Mouse (Mus musculus) megakaryocyte-erythroid progenitor cell, adult 5 weeks (primary cell): Measurements from ENCODE around the gene Sept14. TPM values are rescaled to one million over a fixed set of nuclear protein-coding genes. Genes with fewer than 3 reads are reported as not detected.

ENCODE experiments used
- polyA plus RNA-seq: library from polyadenylated mRNA; stranded (reverse); fragments of >175 nt; gene quantifications from 2 replicates; pipeline ENCODE4 v1.2.3, GENCODE M21; 2012

Gene Sept14
- polyA plus RNA-seq = not detected in 2 replicates

GRCm38 (mm10) chr5:129708412-129708811 is at the start of gene Sept14:
Gene Sept14 (minus strand): TSS chr5:129708512.

GRCm38 (mm10) chr5:129724834-129725773 is 16.8 kb upstream of the Sept14 start, which contains the start of gene Nipsnap2:
Gene Nipsnap2 (plus strand): TSS chr5:129725063.

DNA sequence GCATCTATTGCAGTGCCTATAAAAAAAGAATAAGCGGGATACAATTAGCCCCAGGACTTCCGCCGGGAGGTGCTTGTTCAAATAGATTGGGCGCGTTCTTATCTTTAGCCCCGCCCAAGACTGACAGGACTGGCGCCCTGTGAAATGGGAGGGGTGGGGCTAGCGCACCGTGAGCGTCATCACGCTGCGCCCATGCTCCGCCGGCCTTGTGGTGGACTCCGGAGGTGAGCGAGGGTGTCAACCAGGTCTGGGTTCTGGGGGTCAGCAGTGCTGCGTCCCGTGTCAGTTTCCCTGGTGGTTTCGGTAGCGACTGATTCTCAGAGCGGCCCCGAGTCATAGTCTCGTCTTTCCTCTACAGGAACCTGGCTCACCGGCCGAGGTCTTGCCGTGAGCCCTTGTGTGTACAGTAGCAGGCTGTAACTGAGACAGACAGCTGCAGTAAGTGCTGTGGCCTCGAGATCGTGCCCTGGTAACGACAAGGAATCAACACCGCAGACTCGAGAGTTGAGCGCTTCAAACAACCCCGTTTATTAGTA is 7.1 kb upstream of the Sept14 start, which contains the start of gene Mrps17:
Gene Mrps17 (plus strand): TSS at position 172 of the 536 bp plus-strand sequence.

GRCm38 (mm10) chr5:129670036-129670458 is 38.3 kb downstream of the Sept14 start, which contains the start of gene Zfp11:
Gene Zfp11 (minus strand): TSS chr5:129670099.

Other genes starting within 250 kb of the Sept14 start
- gene Sfswap, start 207.3 kb downstream of the Sept14 start, polyA plus RNA-seq = 53.6 and 68.6 TPM in 2 replicates
- gene Mmp17, start 124.3 kb downstream of the Sept14 start, polyA plus RNA-seq = 0.62 and 0.71 TPM in 2 replicates
- 0.02 and 0.10 TPM in 2 replicates for gene Zfp11, start 38.4 kb downstream of the Sept14 start, polyA plus RNA-seq
- 25.7 and 30.9 TPM in 2 replicates for gene Mrps17, start 7.0 kb upstream of the Sept14 start, polyA plus RNA-seq
- gene Nipsnap2, start 16.6 kb upstream of the Sept14 start, polyA plus RNA-seq = 24.9 and 27.0 TPM in 2 replicates
- 26.1 and 32.4 TPM in 2 replicates for gene Psph, start 78.9 kb upstream of the Sept14 start, polyA plus RNA-seq
- gene Sumf2, start 138.5 kb upstream of the Sept14 start, polyA plus RNA-seq = 25.6 and 26.9 TPM in 2 replicates
- gene Chchd2, start 179.0 kb upstream of the Sept14 start, polyA plus RNA-seq = 504 and 509 TPM in 2 replicates
- 1.6 and 2.7 TPM in 2 replicates for gene Zbed5, start 187.2 kb upstream of the Sept14 start, polyA plus RNA-seq
- 0.03 and 0.34 TPM in 2 replicates for gene Phkg1, start 190.0 kb upstream of the Sept14 start, polyA plus RNA-seq
- gene Nupr1l, start 200.0 kb upstream of the Sept14 start, polyA plus RNA-seq = 1.5 and 3.0 TPM in 2 replicates
- 8.4 and 8.6 TPM in 2 replicates for gene Vkorc1l1, start 233.5 kb upstream of the Sept14 start, polyA plus RNA-seq